Mouse (Mus musculus): ENCODE data around the gene Rpl15. TPM values are rescaled to one million over a fixed set of nuclear protein-coding genes. Genes with fewer than 3 reads are reported as not detected.

The Rpl15 gene
- polyA plus RNA-seq, 1 experiment from 2014 or later: 269 TPM

Other genes with a start within 250 kb of the Rpl15 start
- 5.5 and 6.0 TPM in 2 replicates for gene Nr1d2, start 32.3 kb downstream of the Rpl15 start, polyA plus RNA-seq (2015; fragmentation: Nextera tagmentation; extraction: Ambion mirVana)
- gene Nkiras1, start 255 bp downstream of the Rpl15 start, polyA plus RNA-seq (2015; fragmentation: Nextera tagmentation; extraction: Ambion mirVana): 54.3 and 54.9 TPM in 2 replicates
- 195 and 196 TPM in 2 replicates for gene Ube2e1, start 60.5 kb upstream of the Rpl15 start, polyA plus RNA-seq (2015; fragmentation: Nextera tagmentation; extraction: Ambion mirVana)